Mouse (Mus musculus) Muller cell, postnatal 12 days (primary cell): ENCODE results near the gene Ccnd2.

Experiments used
- DNase-seq: peaks from one replicate; pipeline ENCODE4 v3.0.0-alpha.2; 2015; ENCODE audit errors: inconsistent ontology term

The Ccnd2 gene

DNA sequence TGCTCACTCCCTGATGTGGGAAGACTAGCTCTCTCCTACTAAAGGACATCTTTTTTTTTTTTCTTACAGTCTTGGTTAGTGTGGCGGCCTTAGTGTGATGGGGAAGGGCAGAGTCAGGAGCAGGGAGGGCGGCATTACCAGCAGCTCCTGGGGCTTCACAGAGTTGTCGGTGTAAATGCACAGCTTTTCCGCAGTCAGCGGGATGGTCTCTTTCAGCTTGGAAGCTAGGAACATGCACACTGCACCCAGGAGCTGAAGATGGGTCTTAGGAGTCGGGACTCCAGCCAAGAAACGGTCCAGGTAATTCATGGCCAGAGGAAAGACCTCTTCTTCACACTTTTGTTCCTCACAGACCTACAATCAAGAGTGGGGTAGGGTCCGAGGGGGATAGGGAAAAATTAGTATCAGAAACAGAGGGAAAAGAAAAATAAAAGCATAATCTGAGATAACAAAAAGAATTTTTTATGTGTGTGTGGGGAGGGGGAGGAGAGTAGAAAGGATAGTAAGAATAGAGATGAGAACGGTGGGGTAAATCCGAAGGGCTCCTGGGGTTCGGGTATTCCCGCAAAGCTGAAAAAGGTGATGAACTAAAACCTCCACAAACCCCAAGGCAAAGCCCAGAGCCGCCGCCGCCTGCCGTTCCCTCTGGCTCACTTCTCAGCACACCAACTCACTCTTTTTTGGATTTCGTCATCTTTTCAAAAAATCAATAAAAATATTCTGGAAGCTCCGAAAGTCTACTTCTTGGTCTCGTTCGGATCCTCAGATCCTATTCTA is 3.3 kb downstream of the Ccnd2 start:
- DNase-seq = peak; percentile 40

DNA sequence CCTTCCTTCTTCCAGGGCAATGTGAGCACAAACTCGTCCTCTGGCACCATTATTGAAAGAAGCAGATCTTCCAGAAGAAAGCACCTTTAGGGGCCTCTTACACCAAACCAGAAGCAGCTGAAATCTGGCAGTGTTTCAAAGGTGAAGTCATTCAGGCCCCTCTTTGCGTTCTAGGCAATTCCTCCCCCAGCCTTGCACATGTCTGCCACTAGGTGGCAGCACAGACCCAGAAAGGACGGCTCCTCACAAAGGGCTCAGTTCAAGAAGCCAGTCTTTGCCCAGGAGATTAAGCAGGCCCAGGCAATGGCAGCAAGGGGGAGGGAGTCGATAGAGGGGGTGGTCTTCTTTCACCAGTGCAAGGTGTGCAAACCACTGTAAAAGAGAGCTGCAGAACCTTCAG is 4.3 kb downstream of the Ccnd2 start:
- peak; percentile 86 for DNase-seq

GRCm38 (mm10) chr6:127146322-127146947 is 5.6 kb downstream of the Ccnd2 start:
- DNase-seq = no peak

GRCm38 (mm10) chr6:127145464-127146190 is 6.4 kb downstream of the Ccnd2 start:
- no peak for DNase-seq

- no peak for DNase-seq
Measured at GRCm38 (mm10) chr6:127143576-127144288, 8.3 kb downstream of the Ccnd2 start.

DNA sequence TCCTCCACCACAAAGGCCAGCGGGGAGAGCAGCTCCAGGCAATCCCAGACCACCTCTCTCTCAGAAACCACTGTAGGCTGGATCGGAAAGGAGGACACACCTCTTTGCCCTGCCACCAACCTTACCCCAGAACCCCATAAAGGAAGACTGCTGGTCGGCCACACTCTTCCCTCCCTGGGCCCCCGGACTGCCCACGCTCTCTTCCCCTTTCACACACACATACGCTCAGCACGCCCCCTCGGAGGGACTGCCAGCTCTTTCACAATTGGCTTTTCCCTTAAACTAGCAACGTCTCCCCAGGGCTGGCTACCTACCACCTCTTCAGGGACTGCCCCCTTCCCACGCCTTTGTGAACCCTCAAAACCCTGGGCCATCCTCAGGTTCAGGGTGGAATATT is 8.9 kb downstream of the Ccnd2 start:
- no peak for DNase-seq

GRCm38 (mm10) chr6:127142154-127143123 is 9.6 kb downstream of the Ccnd2 start:
- peak; percentile 62 for DNase-seq

DNA sequence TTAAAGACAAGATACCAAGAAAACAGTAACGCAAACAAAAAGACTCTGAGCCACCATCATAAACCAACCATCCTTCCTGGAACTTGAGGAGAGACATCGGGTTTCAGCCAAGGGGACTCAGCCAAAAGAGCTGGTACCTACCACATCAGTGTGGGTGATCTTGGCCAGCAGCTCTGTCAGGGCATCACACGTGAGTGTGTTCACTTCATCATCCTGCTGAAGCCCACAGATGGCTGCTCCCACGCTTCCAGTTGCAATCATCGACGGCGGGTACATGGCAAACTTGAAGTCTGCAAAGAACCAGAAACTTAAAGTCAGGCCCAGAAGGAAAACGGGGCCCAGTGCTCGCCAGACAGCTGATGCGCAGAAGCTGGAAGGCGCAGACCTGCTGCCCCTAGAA is 13.0 kb downstream of the Ccnd2 start:
- no peak for DNase-seq

GRCm38 (mm10) chr6:127133433-127134245 is 18.4 kb downstream of the Ccnd2 start:
- peak; percentile 14 for DNase-seq

DNA sequence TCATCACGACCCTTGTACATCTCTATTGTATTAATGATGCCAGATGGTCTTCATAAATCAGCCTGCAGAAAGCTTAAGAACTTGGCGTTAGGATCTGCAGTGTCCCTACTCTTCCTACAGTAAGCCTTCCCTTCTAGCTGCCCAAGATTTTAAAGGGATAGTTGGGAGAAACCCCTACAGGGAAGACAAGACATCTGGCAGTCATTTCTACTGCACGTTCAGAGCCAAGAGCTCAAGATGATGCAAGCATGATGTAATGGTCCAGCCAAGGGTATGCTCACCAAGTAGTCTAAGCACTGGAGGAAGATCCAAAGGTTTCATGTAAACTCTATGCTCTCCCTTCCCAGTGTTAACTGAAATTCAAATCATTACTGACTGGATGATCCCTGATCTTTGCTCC is 19.3 kb downstream of the Ccnd2 start:
- no peak for DNase-seq

DNA sequence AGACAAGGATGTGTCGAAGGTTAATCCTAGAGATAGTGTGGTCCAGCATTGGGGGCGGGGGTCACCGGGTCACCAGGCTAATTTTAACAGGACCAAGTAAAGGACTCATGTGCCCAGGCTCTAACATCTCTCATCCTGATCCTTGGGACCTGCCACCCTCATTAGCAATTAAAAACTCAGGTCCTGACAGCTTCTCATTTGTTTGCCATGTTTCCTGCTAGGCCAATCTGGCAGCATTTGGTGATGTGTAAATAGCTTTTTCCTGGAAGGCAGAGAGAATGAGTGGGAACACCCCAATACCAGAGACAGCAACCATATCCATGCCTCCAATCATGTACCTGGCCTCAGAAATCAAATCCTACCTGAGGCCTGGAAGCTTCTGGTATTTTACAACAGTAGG is 20.0 kb downstream of the Ccnd2 start:
- no peak for DNase-seq

GRCm38 (mm10) chr6:127130377-127130776 is 21.6 kb downstream of the Ccnd2 start:
- DNase-seq = no peak

- DNase-seq = no peak
Measured at GRCm38 (mm10) chr6:127129659-127130058, 22.3 kb downstream of the Ccnd2 start.

DNA sequence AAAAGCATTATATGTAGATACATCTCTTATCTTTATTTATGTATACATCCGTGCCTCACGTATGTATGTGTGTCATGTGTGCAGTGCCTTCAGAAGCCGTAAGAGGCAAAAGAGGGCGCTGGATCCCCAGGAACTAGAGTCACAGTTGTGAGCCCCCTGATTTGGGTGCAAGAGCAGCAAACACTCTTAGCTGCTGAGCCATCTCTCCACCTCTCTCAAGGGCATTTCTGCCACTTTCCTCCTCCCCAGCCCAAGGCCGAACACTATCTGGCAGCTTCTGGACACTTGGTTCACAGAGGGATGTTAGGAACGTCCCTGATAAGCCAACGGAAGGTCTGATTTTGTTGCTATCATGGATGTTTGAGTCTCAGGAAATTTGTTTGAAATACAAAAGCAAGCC is 28.5 kb downstream of the Ccnd2 start:
- DNase-seq = no peak

GRCm38 (mm10) chr6:127122996-127123395 is 29.0 kb downstream of the Ccnd2 start:
- no peak for DNase-seq

DNA sequence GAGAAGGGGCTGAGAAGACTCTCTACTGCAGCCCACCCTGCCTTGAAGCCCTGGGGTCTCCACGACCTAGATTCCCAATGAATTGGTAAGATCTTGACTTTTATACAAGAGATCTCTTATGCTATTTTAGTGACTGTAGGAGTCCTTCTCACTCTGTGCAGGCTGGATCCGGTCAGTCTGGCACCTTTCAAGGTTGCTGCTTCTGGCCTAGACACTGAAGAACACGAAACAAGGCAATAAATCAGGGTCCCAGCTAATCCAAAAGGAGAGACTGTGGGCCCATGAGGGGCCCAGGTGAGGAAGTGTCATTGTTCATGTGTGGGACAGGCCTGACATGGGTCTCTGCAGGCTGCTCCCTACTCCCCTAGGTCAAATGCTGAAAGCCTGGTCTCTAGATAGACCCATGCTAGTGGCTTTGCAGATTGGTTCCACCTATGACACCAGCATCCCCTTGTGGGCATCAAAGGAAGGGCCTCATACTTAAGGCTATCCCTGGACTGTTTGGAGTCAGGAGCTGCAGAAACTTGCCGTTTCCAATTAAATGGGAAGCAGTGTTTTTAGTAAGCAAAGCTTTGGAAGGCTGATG is 29.7 kb downstream of the Ccnd2 start:
- DNase-seq = no peak

DNA sequence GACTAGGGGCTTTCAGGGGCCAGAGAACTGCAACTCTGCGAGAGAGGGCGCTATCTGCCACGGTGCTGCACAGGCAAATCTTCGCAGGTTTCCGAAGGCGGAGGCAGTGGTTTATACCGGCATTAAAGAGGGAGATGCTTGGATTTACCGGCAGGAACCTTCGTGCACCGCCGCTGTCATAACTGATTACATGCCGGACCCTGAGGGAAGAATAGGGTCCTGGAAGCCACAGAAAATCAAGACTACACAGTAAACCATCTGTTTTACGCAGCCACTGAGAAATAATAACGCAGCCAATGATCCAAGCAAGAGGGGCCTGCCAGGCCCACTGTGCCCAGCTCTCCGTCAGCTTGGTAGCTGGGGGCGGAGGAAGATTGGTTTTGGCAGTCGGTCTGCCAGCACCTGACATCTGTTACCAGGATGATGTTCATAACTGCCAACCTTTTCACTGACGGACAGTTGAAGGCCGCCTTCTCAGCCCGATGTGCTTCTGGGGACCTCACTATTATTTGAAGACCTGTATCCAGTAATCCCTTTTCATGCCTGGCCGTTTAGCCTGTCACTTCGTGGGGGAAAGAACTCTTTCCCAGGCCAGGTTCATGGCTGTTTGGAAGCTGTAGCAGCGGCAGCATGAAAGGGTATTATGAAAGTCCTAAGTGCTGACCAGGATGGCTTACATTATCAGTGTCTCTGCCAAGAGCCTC is 37.1 kb downstream of the Ccnd2 start:
- no peak for DNase-seq

- DNase-seq = peak; percentile 95
Measured at GRCm38 (mm10) chr6:127109402-127109930, 42.5 kb downstream of the Ccnd2 start, which contains the start of gene Tigar. Tigar (minus strand) TSS chr6:127109557.
